Mouse (Mus musculus) embryonic facial prominence, embryonic 15.5 days (tissue): ENCODE data around the gene Rpl36al. TPM values are rescaled to one million over a fixed set of nuclear protein-coding genes. Genes with fewer than 3 reads are reported as not detected.

Experiments
- ATAC-seq: fragments of 200-750 bp; cut with Nextera tagmentation; 2 replicates; pipeline ENCODE4 v1.8.0; 2017; ENCODE audit warnings: low read depth, moderate TSS enrichment; ENCODE audit not compliant: insufficient number of reproducible peaks, low FRiP score, low TSS enrichment
- H3K27ac ChIP-seq: fragments of 300-500 bp; sonication (generic); replicated peaks from 2 replicates; pipeline ENCODE4 v1.5.1; 2015; ENCODE audit warnings: mild to moderate bottlenecking, inconsistent platforms
- H3K27me3 ChIP-seq: fragments of 300-500 bp; sonication (generic); 2 replicates; pipeline ENCODE4 v1.6.1; 2015; ENCODE audit warnings: inconsistent platforms
- H3K36me3 ChIP-seq: fragments of 300-500 bp; sonication (generic); 2 replicates; pipeline ENCODE4 v1.6.1; 2015; ENCODE audit warnings: mild to moderate bottlenecking, inconsistent platforms
- H3K4me1 ChIP-seq: fragments of 300-500 bp; sonication (generic); 2 replicates; pipeline ENCODE4 v1.6.1; 2015; ENCODE audit warnings: inconsistent platforms
- H3K4me2 ChIP-seq: fragments of 300-500 bp; sonication (generic); replicated peaks from 2 replicates; pipeline ENCODE4 v1.6.1; 2015; ENCODE audit warnings: mild to moderate bottlenecking, inconsistent platforms
- H3K4me3 ChIP-seq: fragments of 300-500 bp; sonication (generic); replicated peaks from 2 replicates; pipeline ENCODE4 v1.5.1; 2015; ENCODE audit warnings: mild to moderate bottlenecking, inconsistent platforms
- H3K9ac ChIP-seq: fragments of 300-500 bp; sonication (generic); 2 replicates; pipeline ENCODE4 v1.6.1; 2015; ENCODE audit warnings: inconsistent platforms
- H3K9me3 ChIP-seq: fragments of 300-500 bp; sonication (generic); replicated peaks from 2 replicates; pipeline ENCODE4 v1.6.1; 2016; ENCODE audit warnings: inconsistent platforms
- WGBS: fragments of 180-500 bp; shearing (Covaris S2); methylation state at CpG from one replicate; pipeline ENCODE4 v1.1.7; 2015; 5-methylcytosine and 5-hydroxymethylcytosine counted together
- polyA plus RNA-seq: library from polyadenylated mRNA; unstranded; fragments of >200 nt; fragmentation: Nextera tagmentation; extraction: Ambion mirVana; gene quantifications from 2 replicates; pipeline ENCODE4 v1.2.1, GENCODE M21; 2015

Gene Rpl36al
- polyA plus RNA-seq, 1 experiment from 2014 or later = 529 TPM

DNA sequence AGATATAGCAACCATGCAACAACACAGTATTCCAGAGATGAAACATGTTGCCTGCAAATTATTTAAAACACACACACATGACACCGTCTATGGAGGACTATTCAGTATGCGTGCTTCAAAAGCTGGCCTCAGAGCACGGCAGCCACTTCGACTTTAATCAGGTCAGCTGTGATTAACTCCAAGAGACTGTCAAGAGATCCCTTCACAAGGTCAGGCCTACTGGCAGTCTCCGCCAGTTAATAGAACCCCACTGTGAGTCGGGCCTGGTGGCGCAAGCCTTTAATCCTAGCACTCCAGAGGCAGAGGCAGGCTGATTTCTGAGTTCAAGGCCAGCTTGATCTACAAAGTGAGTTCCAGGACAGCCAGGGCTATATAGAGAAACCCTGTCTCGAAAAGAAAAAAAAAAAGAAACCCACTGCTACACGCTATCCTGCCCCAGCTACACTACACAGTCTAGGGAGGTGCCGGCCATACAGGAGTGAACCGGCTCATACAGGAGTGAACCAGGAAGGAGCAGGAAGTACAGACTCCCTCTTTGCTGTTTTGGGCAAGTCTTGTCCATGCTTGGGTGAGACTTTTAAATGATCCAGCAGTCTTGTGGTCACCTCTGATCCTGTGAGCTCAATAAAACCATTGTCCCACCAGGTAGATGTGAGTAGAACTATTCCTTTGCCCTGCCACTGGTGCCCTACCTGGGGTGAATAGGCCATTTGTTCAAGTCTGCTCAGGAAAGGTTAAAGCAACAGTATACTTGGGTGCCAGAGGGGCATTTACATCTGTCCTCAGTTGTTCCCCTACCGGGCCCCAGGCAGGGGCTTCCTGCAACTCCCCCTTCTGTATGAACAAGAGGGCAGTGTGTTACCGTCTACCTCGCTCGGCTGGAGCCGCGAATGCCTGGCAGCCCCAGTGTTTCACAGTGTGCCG lies 26.4 kb upstream of the Rpl36al start:
- ATAC-seq = peak; percentile 82; the same call in 1 of the 2 replicates
- no peaks in the 10 kb centered on the region for H3K4me1 ChIP-seq
- no peak overlapping the region for H3K9ac ChIP-seq
- no peaks in the 10 kb centered on the region for H3K27me3 ChIP-seq
- no peak overlapping the region for H3K4me3 ChIP-seq
- no peak overlapping the region for H3K27ac ChIP-seq
- H3K9me3 ChIP-seq = no peaks in the 10 kb centered on the region
- no peak overlapping the region for H3K4me2 ChIP-seq
- WGBS = 79% methylated on average over 18 of the region's 18 CpGs
- peaks cover 51% of the 10 kb centered on the region for H3K36me3 ChIP-seq

DNA sequence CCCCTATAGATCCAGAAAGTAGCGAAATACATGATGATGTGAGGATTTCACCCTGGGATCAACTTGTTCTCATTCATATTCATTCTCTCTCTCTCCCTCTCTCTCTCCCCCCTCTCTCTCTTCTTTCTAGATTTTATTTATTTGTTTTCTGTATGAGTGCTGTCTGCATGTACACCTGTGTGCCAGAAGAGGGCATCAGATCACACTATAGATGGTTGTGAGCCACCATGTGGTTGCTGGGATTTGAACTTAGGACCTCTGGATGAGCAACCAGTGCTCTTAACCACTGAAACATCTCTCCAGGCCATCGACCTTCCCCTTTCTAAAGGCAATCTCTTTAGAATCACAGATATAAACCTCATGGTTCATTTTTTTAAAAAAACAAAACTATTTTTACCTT lies 24.6 kb upstream of the Rpl36al start:
- peaks cover 42% of the 10 kb centered on the region for H3K36me3 ChIP-seq
- WGBS = 93% methylated on average over 2 of the region's 2 CpGs
- no peak overlapping the region for H3K27ac ChIP-seq
- H3K4me3 ChIP-seq = no peak overlapping the region
- no peaks in the 10 kb centered on the region for H3K4me1 ChIP-seq
- no peak overlapping the region for H3K9ac ChIP-seq
- ATAC-seq = no peak
- no peaks in the 10 kb centered on the region for H3K27me3 ChIP-seq
- no peak overlapping the region for H3K4me2 ChIP-seq
- H3K9me3 ChIP-seq = no peaks in the 10 kb centered on the region

DNA sequence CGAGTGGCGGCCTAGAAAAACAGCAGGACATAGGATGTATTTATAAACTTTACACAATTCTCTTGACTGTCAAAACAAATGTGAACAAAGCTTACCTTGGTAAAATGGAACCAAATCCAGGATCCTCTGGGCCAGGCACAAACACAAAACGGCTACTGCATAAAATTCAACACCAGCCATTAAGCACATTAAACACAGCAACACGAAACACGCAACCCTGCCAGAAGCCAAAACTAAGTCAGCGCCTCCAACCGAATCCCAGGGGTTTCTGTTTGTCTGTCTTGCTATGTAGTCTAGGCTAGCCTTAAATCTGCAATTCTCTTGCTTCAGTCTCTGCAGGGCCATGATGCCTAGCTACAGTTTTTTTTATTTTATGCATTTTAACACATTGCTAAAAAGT lies 24.0 kb upstream of the Rpl36al start:
- H3K4me1 ChIP-seq = no peaks in the 10 kb centered on the region
- H3K27me3 ChIP-seq = no peaks in the 10 kb centered on the region
- H3K9ac ChIP-seq = no peak overlapping the region
- no peak overlapping the region for H3K4me2 ChIP-seq
- no peak overlapping the region for H3K27ac ChIP-seq
- H3K36me3 ChIP-seq = peaks cover 40% of the 10 kb centered on the region
- no peak for ATAC-seq
- WGBS = 92% methylated on average over 7 of the region's 7 CpGs
- H3K4me3 ChIP-seq = no peak overlapping the region
- H3K9me3 ChIP-seq = no peaks in the 10 kb centered on the region

DNA sequence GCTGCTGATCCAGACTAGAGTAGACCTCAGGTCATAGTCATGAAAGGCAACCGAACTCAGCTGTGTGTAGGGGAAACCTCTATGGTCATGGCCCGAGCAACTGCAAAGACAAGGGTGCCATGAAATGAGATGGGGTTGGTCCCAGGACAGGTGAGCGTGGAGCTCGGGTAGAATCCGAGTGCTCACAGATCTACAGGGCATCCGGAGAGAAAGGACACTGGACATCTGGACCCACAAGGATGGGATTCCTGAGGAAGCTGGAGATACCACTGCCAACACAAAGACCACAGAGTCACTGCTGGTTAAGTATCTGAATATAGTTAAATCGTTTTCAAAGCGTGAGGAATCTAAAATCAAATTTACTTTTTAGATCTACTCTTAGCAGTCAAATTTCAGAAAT lies 23.5 kb upstream of the Rpl36al start:
- Histone ChIP-seq H3K4me3 (no peak overlapping the region), H3K27me3 (no peaks in the 10 kb centered on the region), H3K36me3 (peaks cover 41% of the 10 kb centered on the region), H3K27ac (no peak overlapping the region), H3K4me2 (no peak overlapping the region), H3K4me1 (no peaks in the 10 kb centered on the region), H3K9ac (no peak overlapping the region), H3K9me3 (no peaks in the 10 kb centered on the region)
- ATAC-seq = no peak
- WGBS = 92% methylated on average over 8 of the region's 8 CpGs

DNA sequence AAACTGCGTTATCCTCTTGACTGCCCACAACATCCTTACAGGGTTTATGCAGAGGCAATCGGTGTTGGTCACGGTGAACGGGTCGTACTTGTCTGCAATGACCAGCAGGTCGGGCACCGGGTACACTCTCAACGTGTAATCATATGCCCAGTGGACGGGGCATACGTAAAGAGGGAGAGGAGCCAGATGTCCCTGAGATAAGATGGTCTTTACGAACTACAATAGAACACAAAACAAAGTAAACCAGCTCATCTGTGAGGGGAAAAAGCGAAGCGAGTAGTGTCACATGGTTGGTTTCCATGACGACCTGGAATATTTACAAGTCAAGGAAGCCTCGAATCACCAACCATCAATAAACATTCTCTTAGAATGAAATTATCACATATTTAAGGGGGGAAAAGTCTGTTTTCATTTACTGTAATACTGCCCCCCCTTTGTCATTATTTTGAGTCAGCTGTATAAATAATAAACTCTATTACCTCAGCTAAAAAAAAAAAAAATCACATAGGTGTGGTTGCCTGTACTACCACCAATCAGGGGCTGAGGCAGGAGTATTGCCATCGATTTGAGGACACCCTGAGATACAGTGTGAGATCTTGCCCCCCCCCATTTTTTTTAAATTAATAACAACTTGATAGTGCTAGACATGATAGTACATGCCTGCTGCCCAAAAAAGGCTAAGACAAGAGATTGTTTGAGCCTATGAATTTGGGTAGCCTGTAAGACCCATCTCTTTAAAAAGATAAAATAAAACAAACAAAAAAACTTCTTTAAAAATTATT lies 20.4 kb upstream of the Rpl36al start, which contains the start of gene Gm49384:
Gm49384 (minus strand) TSS at position 216 of the 782 bp plus-strand sequence.
- peaks cover 46% of the 10 kb centered on the region for H3K36me3 ChIP-seq
- 83% methylated on average over 16 of the region's 16 CpGs for WGBS
- peaks cover 1% of the 10 kb centered on the region; the same call in 1 of the 2 replicates for H3K4me1 ChIP-seq
- no peaks in the 10 kb centered on the region for H3K27me3 ChIP-seq
- H3K9me3 ChIP-seq = no peaks in the 10 kb centered on the region
- no peak for ATAC-seq
- H3K27ac ChIP-seq = no peak within 1 kb of the TSS
- H3K4me2 ChIP-seq = no peak within 1 kb of the TSS
- H3K9ac ChIP-seq = no peak within 1 kb of the TSS
- H3K4me3 ChIP-seq = no peak within 1 kb of the TSS

DNA sequence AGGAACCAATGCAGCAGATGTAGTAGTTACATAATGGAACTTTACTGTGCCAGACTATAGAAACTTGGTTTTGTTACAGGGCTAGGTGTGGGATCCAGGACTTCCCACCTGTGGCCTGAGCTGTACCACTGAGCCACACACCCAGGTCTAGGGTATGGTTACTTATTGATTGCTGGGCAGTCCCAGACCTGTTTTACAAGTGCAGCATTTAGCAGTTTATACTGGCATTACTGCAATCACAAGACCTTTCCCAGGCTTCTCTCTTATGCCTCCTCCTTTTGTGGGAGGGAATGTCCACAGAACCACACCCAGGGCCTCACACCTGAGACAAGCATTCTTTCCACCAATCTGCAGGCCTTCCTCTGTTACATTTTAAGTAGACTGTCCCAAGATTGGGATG lies 15.1 kb upstream of the Rpl36al start:
- 0 out of 2 replicates have a peak overlapping the region, but pooled peaks have one; percentile 74 for H3K4me3 ChIP-seq
- H3K4me2 ChIP-seq = no peak overlapping the region

DNA sequence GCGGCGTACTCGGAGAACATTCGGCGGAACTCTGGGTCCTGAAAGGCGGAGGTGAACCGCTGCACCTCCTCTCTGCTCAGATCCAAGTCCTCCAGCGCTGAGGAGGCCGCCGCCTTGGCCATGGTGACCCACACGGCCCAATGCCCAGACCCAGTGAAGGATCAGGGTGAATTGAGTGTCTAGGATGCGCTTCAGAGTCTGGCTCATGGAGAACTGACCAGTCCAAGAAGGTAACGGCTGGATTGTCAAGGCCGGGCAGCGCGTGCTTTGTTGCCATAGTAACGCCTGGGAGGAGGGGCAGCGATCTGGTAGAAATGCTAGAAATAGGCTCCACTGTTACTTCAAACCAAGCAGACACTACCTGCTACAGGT lies 14.3 kb upstream of the Rpl36al start, which contains the start of gene Dnaaf2:
Dnaaf2 (minus strand) TSS at position 266 of the 372 bp plus-strand sequence.
- ATAC-seq = peak; percentile 28; the same call in 1 of the 2 replicates
- H3K9ac ChIP-seq = peak within 1 kb of the TSS; percentile 79
- H3K4me1 ChIP-seq = peaks cover 25% of the 10 kb centered on the region
- H3K36me3 ChIP-seq = peaks cover 27% of the 10 kb centered on the region; the same call in 1 of the 2 replicates
- no peaks in the 10 kb centered on the region for H3K27me3 ChIP-seq
- 2% methylated on average over 18 of the region's 18 CpGs for WGBS
- H3K27ac ChIP-seq = peak within 1 kb of the TSS; percentile 91
- peak within 1 kb of the TSS; percentile 88 for H3K4me2 ChIP-seq
- no peaks in the 10 kb centered on the region for H3K9me3 ChIP-seq
- H3K4me3 ChIP-seq = peak within 1 kb of the TSS; percentile 74

More for the DNA sequence above, 15.1 kb upstream of the Rpl36al start:
- Histone ChIP-seq H3K9me3 (no peaks in the 10 kb centered on the region), H3K27me3 (no peaks in the 10 kb centered on the region), H3K9ac (no peak overlapping the region), H3K27ac (no peak overlapping the region), H3K36me3 (peaks cover 27% of the 10 kb centered on the region; the same call in 1 of the 2 replicates), H3K4me1 (peaks cover 25% of the 10 kb centered on the region)
- no peak for ATAC-seq

DNA sequence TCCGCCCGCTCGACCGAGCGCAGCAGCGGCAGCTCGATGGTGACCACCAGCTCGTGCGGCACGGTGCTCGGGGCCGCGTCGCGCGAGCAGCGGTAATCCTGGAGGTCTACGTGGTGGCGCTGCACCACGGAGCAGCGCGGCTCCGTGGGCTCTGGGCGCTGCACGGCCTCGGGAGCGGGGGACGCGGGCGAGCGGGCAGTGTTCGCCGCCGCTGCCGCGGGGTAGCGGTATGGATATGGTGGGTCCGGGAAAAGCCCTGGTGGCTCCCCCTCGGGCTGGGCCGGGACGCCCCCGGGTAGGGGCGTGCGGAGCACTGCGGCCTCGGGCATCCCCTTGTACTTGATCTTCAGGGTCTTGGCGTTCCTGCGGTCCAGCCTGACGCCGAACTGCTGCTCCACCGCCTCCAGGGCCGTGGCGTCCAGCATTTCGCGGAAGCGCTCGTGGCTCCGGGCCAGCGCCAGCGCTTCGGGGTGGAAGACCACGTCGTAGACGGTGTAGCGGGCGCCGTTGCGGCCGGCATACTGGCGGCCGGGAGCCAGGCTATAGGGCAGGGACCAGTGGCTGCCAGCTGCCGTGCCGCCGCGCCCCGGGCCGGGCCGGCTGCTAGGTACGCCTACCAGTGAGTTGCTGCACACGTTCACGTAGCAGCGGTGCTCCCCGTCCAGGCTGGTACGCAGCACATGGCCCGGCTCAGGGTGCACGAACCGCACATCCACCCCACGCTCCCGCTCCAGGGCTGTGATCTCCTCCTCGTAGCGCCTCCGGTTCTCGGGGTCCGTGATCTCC lies 13.7 kb upstream of the Rpl36al start:
- Histone ChIP-seq H3K9ac (peak overlapping the region; percentile 79), H3K4me3 (peak overlapping the region; percentile 74), H3K4me1 (peaks cover 25% of the 10 kb centered on the region), H3K27ac (peak overlapping the region; percentile 91), H3K36me3 (peaks cover 21% of the 10 kb centered on the region; the same call in 1 of the 2 replicates), H3K27me3 (no peaks in the 10 kb centered on the region), H3K9me3 (no peaks in the 10 kb centered on the region), H3K4me2 (peak overlapping the region; percentile 88)
- peak; percentile 68 for ATAC-seq
- under 1% methylated on average over 94 of the region's 94 CpGs for WGBS

DNA sequence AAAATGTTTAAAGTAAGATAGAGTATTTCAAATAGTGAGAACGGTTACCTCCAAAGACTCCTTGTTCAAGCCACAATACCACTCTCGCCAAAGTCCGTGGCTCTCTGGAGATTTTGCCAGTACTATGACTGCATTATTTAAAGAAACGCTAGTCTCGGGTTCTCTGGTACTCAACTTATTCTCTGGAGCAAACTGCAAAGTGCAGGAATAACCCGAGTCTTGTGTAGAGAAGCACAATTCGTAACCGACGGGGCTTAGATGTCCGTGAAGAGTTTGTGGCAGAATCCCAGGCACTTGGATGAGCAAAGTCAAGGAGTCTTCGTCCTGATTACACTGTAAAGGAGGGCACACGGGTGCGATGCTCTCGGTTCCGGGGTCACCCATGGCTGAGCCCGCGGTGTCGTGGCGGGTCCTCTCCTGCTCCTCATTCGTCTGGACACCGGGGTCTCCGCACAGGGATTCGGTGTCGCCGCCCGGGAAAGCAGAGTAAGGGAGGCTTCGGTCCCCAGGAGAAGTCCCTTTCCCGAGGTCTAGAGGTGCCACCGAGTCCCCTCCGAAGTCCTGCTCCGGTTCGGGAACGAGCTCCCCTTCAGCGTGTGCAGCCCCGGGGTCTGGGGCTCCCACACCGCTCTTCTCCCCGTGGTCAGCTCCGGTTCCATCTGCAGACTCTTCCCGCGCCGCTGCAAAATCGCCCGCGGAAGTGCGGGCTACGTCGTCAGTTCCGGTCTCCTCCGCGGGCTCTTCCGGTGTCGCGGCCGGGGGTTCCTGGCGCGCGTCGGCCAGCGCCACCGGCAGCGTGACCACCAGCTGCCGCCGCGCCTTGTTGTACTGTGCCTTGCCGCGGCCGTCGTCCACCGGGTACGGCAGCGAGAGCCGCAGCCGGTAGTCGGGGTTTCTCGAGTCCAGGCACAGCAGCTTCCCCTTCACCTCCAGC lies 12.8 kb upstream of the Rpl36al start, which contains the start of gene Gm49383:
Gm49383 (minus strand) TSS at position 661 of the 934 bp plus-strand sequence.
- peaks cover 14% of the 10 kb centered on the region; the same call in 1 of the 2 replicates for H3K36me3 ChIP-seq
- peak within 1 kb of the TSS; percentile 74 for H3K4me3 ChIP-seq
- H3K4me2 ChIP-seq = peak within 1 kb of the TSS; percentile 88
- peak within 1 kb of the TSS; percentile 79 for H3K9ac ChIP-seq
- WGBS = under 1% methylated on average over 75 of the region's 75 CpGs
- H3K27me3 ChIP-seq = no peaks in the 10 kb centered on the region
- H3K4me1 ChIP-seq = peaks cover 25% of the 10 kb centered on the region
- no peaks in the 10 kb centered on the region for H3K9me3 ChIP-seq
- peak within 1 kb of the TSS; percentile 91 for H3K27ac ChIP-seq
- peak; percentile 83 for ATAC-seq

DNA sequence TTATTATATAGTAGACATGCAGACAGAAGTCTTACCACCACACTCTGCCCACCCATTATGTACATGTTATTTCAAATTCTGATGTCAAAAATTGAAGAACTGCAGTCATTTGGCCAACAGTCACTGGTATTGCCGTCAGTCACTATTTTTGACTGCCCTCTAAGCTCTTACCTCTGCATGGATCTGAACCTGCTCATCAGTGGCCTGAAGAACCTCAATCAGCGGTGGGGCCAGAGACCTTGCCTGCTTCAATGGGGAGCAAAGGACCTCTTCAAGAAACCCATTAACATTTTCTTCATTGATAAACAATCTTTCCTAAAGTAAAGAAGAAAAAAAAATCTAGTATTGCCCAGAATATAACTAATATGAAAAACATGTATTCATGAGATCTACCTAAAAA lies 8.8 kb upstream of the Rpl36al start:
- Histone ChIP-seq H3K27ac (no peak overlapping the region), H3K9ac (no peak overlapping the region), H3K27me3 (no peaks in the 10 kb centered on the region), H3K36me3 (peaks cover 21% of the 10 kb centered on the region; the same call in 1 of the 2 replicates), H3K4me1 (peaks cover 8% of the 10 kb centered on the region; the same call in 1 of the 2 replicates), H3K4me3 (no peak overlapping the region), H3K4me2 (no peak overlapping the region), H3K9me3 (no peaks in the 10 kb centered on the region)
- no peak for ATAC-seq
- WGBS = 88% methylated on average over 2 of the region's 2 CpGs
